In the genomic region with DNA sequence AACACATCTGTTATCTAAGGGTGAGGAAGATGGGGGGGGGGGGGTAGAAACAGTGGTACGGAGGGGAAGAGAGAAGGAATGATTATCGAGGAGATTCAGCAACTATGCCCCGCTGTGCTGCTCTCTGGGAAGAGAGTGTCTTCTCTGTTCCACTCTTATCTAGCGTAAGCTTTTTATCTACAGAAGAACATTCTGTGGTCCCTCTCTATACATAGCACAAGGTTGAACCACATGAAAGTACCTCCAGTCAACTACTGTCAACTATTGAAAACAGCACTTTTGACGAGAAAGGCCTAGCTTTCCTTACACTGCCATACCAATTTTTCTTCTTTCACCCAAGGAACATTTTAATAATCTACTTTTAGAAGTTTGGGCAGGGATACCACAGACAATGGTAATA, we compare ENCODE assay signal across 24 mouse cellular contexts. TPM values are rescaled to one million over a fixed set of nuclear protein-coding genes. Genes with fewer than 3 reads are reported as not detected.
DNase-seq lines count a peak whose midpoint lies in the region; ATAC-seq lines count a peak whose summit lies in the region.
"Had no signal": no experiment of that assay in that cellular context is flagged by ENCODE, and none has a peak within 500 bp of the region (broad histone marks: within the 10 kb centered on the region; RNA-seq: fewer than 3 reads in every experiment).

No protein-coding gene starts in this region.

- DNase-seq in T-cell, adult 2 months (ENCODE audit: low spot score) = peak; percentile 45
- DNase-seq in liver, embryonic 13.5 days = no peak
- DNase-seq in naive thymus-derived CD4-positive, alpha-beta T cell, adult 2 months (ENCODE audit: low read depth) = peak; percentile 61
- DNase-seq in left cerebral cortex, postnatal 25 days (ENCODE audit: low spot score in 2 of 2) = no peak
- no peak for DNase-seq in spleen, postnatal 14 days (ENCODE audit: low spot score in 2 of 2)
- DNase-seq: cerebellum, adult 11 months; cerebellum, postnatal 10 days; gastrocnemius, postnatal 14 days; heart, postnatal 14 days; kidney, adult 8-10 months; layer of hippocampus, adult 9-11 months; lung, postnatal 36 days; midbrain, embryonic 14.5 days; right cerebral cortex, postnatal 25 days; thymus, postnatal 25 days had no signal

- H3K9me3 ChIP-seq in erythroblast, embryonic 14.5 days (ENCODE audit: control insufficient read depth, low read length) = no peaks in the 10 kb centered on the region
- H3K9me3 ChIP-seq in liver, embryonic 13.5 days (replicated peaks) = no peaks in the 10 kb centered on the region
- H3K9me3 ChIP-seq: embryonic facial prominence, embryonic 13.5 days; forebrain, embryonic 12.5 days; megakaryocyte, embryonic 14.5 days had no signal

- H3K9ac ChIP-seq in liver, embryonic 13.5 days = no peak overlapping the region
- H3K9ac ChIP-seq: embryonic facial prominence, embryonic 13.5 days; forebrain, embryonic 12.5 days had no signal

- ATAC-seq in erythroblast, adult 5-6 weeks (replicated peaks; ENCODE audit: low FRiP score, poor library complexity, severe bottlenecking) = no peak
- ATAC-seq in liver, embryonic 13.5 days (ENCODE audit: low read depth) = peak; percentile 70
- ATAC-seq: hindbrain, embryonic 16.5 days; intestine, embryonic 16.5 days had no signal

- peak overlapping the region; percentile 41; the same call in 1 of the 2 replicates for H3K27ac ChIP-seq in liver, embryonic 13.5 days
- H3K27ac ChIP-seq: embryonic facial prominence, embryonic 13.5 days; forebrain, embryonic 12.5 days; kidney, postnatal 0 days had no signal

- WGBS in liver, embryonic 13.5 days (ENCODE audit: insufficient replicate concordance) = 22% methylated on average over 5 of the region's 5 CpGs

- peaks cover 28% of the 10 kb centered on the region for H3K36me3 ChIP-seq in erythroblast, embryonic 14.5 days (ENCODE audit: control insufficient read depth)
- H3K36me3 ChIP-seq in liver, embryonic 13.5 days = peaks cover 4% of the 10 kb centered on the region

- H3K4me1 ChIP-seq in erythroblast, embryonic 14.5 days (ENCODE audit: control insufficient read depth) = peaks cover 40% of the 10 kb centered on the region
- H3K4me1 ChIP-seq in liver, embryonic 13.5 days (replicated peaks) = peaks cover 33% of the 10 kb centered on the region

- peak overlapping the region; percentile 49 for H3K4me2 ChIP-seq in liver, embryonic 13.5 days

- intact Hi-C loops in left cerebral cortex, postnatal 25 days (cut with DNase I) = no loop called here

- no peaks in the 10 kb centered on the region for H3K27me3 ChIP-seq in erythroblast, embryonic 14.5 days (ENCODE audit: control insufficient read depth)
- no peaks in the 10 kb centered on the region for H3K27me3 ChIP-seq in liver, embryonic 13.5 days
- H3K27me3 ChIP-seq: CH12.LX; embryonic facial prominence, embryonic 13.5 days; forebrain, embryonic 12.5 days; megakaryocyte, embryonic 14.5 days had no signal

- peak overlapping the region; percentile 38 for H3K4me3 ChIP-seq in erythroblast, embryonic 14.5 days (replicated peaks)
- H3K4me3 ChIP-seq in liver, embryonic 13.5 days (replicated peaks) = 0 out of 2 replicates have a peak overlapping the region, but pooled peaks have one; percentile 19
- H3K4me3 ChIP-seq: embryonic facial prominence, embryonic 13.5 days; forebrain, embryonic 12.5 days had no signal

RNA-seq across cellular contexts. Expression of gene Bod1l, which starts 2.4 kb away (rescaled TPM):
- polyA plus RNA-seq in erythroblast, embryonic 14.5 days (2012) = 0.80 and 1.1 TPM in 2 replicates
- total RNA-seq in erythroblast, adult 5-6 weeks (2015; ENCODE audit: low replicate concordance) = 11.9 and 15.0 TPM in 2 replicates
- total RNA-seq in erythroblast, adult 5-6 weeks (2017; ENCODE audit: low replicate concordance) = 17.4 and 20.9 TPM in 2 replicates
- polyA plus RNA-seq in liver, embryonic 13.5 days (2015; fragmentation: Nextera tagmentation; extraction: Ambion mirVana) = 12.3 and 12.5 TPM in 2 replicates
- 10 to 100 TPM; 37.5 to 40.0 TPM for total RNA-seq in left cerebral cortex, postnatal 25 days (2021)

Comparison
In these comparisons a context has a peak if more than half of its experiments do, and no peak if none do; other contexts are left out.
1. DNase-seq: peak in T-cell, adult 2 months (single experiment) and naive thymus-derived CD4-positive, alpha-beta T cell, adult 2 months (single experiment); none in liver, embryonic 13.5 days (single experiment), left cerebral cortex, postnatal 25 days (0 of 2) and spleen, postnatal 14 days (0 of 2).